Mouse (Mus musculus): ENCODE data around the gene Txn1.

The Txn1 gene

GRCm38 (mm10) chr4:57956029-57956960 is at the start of gene Txn1:
TSS of gene Txn1 (minus strand) at chr4:57956411.
- DNase-seq (ENCODE audit: low read depth, low spot score), result peak; percentile 99

DNA sequence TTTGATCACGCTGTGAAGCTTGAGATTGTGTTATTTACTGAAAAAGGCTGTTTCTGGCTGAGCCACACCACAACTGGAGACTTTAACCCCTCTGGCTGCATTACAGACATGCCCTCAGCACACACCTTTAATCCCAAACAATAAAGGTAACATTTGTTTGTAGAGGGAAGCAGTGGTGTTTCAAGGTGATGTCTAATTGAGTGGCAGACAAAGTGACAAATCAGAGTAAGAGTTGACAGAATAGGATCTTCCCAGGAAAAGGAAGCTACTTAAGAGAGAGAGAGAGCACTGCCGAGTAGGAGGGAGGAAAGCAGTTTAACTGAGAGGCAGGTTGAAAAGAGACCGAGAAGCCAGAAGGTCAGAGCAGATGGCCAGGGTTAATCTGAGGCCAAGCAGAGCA is 47.3 kb upstream of the Txn1 start:
- no peak for DNase-seq (ENCODE audit: low read depth, low spot score)

- no peak for DNase-seq (ENCODE audit: low read depth, low spot score)
Measured at GRCm38 (mm10) chr4:57991425-57991824, 35.2 kb upstream of the Txn1 start.

- no peak for DNase-seq (ENCODE audit: low read depth, low spot score)
Measured at GRCm38 (mm10) chr4:57974400-57975117, 18.3 kb upstream of the Txn1 start.

DNA sequence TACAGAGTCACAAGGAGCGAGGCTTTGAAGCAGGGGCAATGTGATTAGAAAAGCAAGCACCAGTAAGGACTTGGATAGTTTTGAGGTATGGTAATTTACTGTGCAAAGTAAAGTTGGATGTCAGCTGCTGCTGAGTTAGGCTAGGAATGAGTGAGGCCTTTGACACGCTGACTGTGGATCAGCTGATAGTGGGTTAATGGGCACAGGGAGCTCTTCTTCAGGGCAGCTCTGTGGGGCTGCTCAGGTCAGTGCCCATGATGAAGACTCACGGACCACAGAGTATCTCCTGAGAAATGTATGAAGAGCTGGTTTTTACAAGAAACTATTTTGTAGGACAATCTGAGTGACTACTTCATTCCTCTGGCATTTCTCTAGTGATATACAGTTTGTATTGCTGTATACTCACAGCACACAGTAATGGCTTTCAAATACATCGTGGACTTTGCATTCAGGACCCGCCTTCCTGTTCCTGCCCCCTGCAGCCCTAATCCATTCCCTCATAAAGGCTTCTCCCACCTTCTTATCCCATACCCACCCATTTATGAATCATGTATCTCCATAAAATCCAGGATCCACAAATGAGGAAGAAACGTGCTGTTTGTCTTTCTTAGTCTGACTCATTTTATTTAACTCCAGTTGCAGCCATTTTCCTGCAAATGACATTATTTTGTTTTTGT is 17.5 kb upstream of the Txn1 start:
- no peak for DNase-seq (ENCODE audit: low read depth, low spot score)

GRCm38 (mm10) chr4:57970285-57970684 is 14.1 kb upstream of the Txn1 start:
- no peak for DNase-seq (ENCODE audit: low read depth, low spot score)

DNA sequence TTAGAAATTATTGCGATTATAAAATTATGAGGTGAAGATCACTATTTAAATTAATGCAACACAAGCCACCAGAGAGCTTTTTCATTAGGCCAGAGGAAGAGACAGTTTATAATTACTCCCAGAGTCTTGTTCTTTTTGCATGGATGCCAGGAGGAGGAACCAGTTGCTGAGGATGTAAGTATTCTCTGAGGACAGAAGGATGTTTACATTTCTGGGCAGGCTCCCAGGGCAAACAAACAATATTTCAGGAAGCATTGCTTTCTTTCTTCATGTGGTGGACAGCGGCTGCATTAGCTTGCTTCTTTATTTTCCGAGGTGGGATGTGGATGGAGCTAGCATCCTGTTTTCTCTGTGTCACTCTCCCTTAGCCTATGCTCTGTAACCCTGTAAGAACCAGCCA is 11.0 kb upstream of the Txn1 start:
- no peak for DNase-seq (ENCODE audit: low read depth, low spot score)

DNA sequence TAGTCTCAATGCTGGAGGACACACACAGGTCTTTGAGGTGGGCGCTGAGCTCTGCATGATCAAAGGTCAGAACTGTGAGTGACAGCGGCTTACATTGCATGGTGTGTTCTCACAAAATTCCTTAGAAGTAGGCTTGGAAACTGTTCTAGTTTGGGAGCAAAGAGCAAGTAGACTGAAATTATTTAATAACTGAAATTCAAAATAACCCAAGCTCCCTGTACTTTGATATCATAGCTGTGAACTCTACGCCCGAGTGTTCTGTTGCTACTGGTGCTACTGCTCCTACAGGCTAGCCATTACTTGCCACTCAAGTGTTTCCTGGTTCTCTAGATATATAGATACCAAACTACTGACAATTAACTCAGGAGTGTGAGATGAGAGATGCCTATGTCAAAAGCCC is 9.3 kb upstream of the Txn1 start:
- DNase-seq (ENCODE audit: low read depth, low spot score), result no peak

- DNase-seq (ENCODE audit: low read depth, low spot score), result peak; percentile 64
Measured at GRCm38 (mm10) chr4:57964143-57964542, 7.9 kb upstream of the Txn1 start.

DNA sequence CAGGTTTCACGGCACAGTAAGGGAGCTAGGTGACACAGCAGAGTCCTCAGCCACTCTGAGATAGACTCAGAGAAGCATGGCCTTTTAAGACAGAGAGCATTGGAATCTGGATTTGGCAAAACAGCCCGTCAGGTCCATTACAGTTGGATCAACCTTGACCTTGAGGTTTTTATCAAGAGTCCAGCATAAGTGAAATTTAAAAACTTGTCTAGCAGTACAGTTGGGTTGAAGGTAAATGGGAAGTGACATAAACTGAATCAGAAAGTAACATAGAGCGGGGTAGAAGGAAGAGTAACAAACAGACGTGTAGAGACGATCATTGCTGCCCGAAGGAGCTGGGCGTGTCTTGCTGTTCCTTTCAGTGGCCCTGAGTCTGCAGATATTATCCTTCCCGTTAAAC is 2.8 kb upstream of the Txn1 start:
- DNase-seq (ENCODE audit: low read depth, low spot score), result no peak

DNA sequence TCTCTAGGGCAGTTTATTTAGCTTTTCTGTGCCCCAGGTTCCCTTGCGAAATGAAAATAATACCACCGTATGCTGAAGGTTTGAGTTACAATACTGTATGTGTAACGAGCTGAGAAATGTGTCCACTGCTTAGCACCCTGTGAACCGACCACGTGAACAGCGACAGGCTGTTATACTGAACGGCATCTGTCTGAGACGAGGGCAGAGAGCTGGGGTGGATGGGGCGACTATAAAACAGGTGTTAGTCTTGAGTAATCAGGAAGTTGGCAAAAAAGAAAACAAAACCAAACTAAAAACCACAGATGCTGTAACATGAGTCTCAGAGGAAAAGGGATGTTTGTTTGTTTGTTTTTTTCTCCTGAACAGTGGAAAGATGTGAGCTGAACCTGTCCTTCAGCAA is 1.9 kb upstream of the Txn1 start:
- no peak for DNase-seq (ENCODE audit: low read depth, low spot score)

- DNase-seq (ENCODE audit: low read depth, low spot score), result no peak
Measured at GRCm38 (mm10) chr4:57957200-57958085, 1.2 kb upstream of the Txn1 start.

GRCm38 (mm10) chr4:57955544-57955958 is 660 bp downstream of the Txn1 start:
- peak; percentile 81 for DNase-seq (ENCODE audit: low read depth, low spot score)

DNA sequence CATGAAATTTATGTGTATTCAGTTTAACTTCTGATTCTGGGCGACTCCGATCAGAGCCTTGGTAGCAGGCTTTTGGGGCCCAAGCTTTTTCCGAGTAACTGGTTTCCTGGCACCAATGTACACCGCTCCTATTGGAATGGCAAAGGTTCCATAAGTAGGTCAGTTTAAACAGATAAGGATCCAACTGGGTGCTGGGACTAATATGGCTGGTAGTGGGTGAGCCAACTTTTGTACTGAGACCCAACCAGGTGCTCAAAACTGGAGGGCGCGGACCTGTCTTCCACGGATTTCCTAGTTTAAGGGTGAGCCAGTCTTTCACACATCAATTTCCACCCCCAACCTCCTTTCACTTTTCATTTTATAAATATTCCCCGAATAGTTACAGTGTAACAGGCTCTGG is 1.2 kb downstream of the Txn1 start:
- DNase-seq (ENCODE audit: low read depth, low spot score), result no peak

DNA sequence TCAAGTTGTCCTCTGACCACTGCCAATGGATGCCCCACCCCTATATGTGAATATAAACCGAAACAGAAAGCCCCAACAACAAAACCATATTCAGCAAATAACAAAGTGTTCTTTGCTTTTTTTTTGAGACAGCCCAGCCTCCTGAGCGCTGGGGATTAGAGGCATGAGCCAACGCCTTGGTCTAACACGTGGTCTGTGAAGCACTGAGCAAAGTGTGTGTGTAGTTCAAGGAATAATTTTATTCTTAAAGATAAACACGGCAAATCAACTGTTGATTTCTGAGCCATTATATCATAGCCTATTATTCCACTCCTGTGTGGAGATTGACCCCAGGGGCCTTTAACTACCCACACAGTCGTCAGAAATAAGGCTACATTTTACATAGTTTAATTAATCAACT is 1.6 kb downstream of the Txn1 start:
- no peak for DNase-seq (ENCODE audit: low read depth, low spot score)

GRCm38 (mm10) chr4:57953796-57954195 is 2.4 kb downstream of the Txn1 start:
- DNase-seq (ENCODE audit: low read depth, low spot score), result no peak

- peak; percentile 71 for DNase-seq (ENCODE audit: low read depth, low spot score)
Measured at GRCm38 (mm10) chr4:57952891-57953290, 3.3 kb downstream of the Txn1 start.

DNA sequence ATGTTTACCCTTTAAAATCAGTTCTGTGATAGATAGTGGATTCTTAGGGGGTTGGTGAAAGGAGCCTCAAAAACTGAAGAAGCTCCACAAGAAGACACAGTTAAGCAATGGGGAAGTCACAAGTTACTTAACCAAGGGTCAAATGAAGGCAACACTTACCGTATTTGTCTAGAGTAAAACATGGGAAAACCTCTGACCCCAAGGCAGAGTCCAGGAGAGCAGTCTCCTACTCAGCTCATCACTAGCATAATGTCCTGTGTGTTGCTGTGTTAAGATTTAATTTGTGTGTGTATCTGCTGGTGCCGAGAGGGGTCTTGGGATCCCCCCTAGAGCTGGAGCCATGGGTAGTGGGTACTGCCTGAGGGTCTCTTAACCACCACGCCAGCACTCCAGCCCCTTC is 3.8 kb downstream of the Txn1 start:
- DNase-seq (ENCODE audit: low read depth, low spot score), result no peak

DNA sequence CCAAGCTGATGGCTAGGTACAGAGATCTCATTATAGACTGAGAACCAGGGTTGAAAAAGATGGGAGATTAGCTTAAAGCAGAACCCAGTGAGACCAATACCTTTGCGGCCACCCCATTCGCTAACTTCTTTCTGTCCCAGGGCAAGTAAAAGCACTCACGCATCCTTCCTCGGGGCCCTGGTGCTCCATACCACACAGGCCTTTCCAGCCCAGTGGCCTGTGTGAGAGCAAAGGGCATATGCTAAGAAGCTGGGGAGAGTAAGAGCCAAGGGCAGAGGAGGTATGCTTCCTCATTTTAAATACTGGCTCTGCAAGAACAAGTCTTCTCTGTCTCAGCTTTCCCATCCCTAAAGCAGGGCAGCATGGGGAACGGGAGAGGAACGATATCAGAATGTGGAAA is 6.3 kb downstream of the Txn1 start:
- DNase-seq (ENCODE audit: low read depth, low spot score), result no peak

DNA sequence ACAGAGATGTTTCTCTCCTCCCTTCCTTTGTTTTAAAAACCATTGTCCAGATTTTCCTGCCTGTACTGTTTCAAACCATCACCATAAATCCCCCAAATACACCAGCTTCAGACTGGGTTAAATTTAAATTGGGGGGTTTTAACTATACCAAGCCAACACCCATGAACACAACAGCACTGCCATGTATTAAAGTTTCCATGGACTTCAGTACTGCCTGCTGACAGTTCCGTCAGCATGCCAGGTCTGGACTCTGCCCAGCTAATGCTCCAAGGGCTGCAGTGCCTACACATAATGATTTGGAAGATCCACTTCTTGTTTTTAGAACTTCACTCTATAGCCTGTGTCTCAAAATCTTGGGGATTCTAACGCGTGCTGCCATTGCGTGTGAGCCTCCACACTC is 8.7 kb downstream of the Txn1 start:
- no peak for DNase-seq (ENCODE audit: low read depth, low spot score)

GRCm38 (mm10) chr4:57947036-57947435 is 9.2 kb downstream of the Txn1 start:
- DNase-seq (ENCODE audit: low read depth, low spot score), result no peak
